Mouse (Mus musculus): ENCODE data around the gene Tmem151b.

Gene Tmem151b

DNA sequence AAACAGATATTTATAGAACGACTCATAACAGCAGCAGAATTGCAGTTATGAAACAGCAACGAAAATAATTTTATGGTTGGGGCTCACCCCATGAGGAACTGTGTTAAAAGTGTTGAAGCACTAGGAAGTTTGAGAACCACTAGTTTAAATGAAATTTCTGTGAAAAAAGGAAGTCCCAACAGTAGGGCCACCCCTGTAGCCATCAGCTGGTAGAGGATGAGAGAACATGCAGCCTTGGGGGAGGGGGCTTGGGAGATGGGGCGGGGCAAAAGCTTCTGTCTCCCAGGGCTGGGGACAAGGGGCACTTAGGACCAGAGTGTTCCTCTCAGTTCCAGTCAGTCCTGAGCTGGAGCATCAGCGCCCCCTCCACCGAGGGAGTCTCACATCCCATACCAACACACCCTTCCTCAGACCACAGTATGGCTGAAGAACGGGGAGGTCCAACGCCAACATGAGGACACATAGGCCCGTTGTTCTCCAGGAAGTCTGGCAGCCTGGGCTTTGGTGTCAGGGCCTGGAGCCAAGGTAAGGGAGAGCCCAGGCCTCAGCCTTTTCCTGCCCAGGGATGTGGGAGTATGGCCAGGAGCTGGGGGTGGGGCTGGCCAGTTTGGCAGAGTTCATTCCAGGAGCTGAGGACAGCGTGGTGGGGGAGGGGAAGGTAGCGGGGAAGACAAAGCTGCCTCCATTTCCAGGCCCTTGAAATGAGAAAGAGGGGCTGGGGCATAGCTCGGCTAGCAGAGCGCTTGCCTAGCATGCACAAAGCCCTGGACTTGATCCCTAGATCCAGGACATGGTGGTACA, 34.8 kb upstream of the Tmem151b start:
- in situ Hi-C loops (cut with MseI, MboI): no loop called here

DNA sequence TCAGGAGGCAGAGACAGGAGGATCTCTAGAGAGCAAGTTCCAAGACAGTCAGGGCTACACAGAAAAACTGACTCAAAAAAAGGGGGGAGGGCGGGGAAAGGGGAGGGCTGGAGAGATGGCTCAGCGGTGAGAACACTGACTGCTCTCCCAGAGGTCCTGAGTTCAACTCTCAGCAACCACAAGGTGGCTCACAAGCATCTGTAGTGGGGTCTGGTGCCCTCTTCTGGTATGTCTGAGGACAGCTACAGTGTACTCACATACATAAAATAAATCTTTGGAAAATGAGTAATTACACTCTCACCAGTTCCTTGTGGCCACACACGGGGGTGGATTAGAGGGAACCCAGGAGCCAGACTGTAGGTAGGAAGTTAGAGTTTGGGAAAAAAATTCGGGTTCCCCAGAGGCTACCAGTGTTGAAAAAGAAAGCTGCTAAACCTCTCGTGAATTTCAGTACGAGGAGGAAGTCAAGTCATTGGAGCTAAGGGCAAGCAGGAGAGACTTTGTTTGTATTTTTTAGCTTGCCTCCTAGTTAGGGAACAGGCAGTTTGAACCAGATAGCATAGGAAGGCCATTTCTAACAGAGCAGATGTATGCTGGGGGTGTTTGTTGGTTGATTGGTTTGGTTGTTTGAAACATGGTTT, 33.4 kb upstream of the Tmem151b start:
- in situ Hi-C loops (cut with MseI, MboI): no loop called here

DNA sequence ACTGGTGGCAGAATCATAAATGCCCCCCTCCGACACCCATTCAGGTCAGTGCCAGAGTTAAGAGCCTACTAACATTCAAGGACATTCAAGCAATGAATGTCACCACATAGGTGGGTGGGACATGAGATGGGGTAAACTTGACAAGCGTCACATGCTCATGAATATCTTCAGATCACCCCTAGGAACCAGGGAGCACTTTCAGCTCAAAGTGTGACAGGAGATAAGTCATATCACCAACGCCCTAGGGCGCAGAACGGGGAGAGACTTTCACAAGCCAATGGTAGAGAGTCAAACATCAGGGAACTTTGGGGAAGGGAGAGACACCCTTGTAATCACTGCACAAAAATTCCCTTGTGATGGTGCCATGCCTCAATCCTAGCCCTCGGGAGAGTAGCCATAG, 32.7 kb upstream of the Tmem151b start:
- in situ Hi-C loops (cut with MseI, MboI): no loop called here

DNA sequence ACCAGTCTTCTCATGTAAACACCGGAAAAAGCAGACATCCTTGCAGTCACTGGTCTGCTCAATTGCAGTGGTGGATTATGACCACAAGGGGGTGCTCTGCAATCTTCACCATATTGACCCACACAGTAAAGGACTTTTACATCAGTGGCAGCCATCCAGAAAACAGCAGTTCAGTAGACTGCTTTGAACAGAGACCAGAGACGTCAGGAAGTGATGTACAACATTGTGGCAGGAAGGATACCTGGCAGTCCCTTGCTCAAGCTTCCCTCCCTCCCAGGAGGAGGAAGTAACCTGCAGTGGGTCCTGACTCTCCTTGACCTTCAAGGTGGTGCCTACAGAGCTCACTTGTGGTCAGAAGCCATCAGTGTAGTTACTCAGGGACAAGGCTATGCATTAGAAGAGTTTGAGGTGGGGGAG, 32.1 kb upstream of the Tmem151b start:
- in situ Hi-C loops (cut with MseI, MboI): no loop called here

DNA sequence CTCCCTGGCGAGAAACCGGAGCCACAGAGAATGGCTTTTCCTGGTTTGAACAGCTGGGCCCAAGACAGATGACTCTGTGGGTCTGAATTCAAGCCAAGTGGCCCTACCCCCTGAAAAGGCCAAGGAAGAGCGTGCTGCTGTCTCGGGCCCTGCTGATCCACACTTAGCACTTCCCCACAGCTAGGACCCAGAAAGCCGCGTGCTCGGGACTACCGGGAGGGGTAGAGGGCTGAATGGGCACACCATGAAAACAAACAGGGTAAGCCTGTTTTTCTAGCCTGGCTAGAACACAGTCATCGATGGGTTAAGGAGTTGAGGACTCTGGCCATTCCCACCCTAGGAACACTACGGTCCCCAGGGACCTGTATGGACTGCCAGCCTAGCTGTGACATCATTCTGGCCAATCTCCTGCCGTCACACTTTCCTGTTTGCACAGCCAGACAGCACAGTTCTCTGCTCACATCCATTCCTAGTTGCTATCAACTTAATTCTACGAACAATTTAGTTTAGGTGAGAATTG, 31.5 kb upstream of the Tmem151b start:
- in situ Hi-C loops (cut with MseI, MboI): no loop called here

DNA sequence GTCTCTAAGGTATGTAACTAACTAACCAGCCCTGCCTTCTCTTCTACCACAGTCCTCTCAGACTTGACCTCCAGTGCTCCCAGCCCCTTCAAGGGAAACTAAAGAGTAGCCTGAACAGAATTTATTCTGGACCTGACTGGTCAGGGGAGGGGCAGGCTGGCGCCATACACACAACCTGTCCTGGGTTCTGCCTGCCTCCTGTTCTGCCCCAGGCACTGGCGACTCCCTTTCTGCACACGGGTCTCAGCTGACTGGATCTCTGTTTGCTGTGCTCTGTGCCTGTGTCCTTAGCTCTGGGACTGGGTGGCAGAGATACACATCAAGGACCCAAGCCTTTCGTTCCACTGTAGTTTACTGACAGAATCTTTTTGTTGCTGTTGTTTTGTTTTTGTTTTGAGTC, 30.1 kb upstream of the Tmem151b start:
- in situ Hi-C loops (cut with MseI, MboI): no loop called here

DNA sequence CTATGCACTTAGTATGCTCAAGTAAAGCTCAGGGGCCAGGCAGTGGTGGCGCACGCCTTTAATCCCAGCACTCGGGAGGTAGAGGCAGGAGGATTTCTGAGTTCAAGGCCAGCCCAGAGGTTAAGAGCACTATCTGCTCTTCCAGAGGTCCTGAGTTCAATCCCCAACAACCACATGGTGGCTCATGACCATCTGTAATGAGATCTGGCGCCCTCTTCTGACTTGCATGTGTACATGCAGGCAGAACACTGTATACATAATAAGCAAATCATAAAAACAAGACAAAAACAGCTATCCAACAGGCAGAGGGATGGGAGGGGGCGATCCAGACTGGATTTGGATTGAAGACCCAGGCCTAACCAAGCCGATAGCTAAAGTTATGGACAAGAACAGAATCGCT, 29.4 kb upstream of the Tmem151b start:
- in situ Hi-C loops (cut with MseI, MboI): no loop called here

DNA sequence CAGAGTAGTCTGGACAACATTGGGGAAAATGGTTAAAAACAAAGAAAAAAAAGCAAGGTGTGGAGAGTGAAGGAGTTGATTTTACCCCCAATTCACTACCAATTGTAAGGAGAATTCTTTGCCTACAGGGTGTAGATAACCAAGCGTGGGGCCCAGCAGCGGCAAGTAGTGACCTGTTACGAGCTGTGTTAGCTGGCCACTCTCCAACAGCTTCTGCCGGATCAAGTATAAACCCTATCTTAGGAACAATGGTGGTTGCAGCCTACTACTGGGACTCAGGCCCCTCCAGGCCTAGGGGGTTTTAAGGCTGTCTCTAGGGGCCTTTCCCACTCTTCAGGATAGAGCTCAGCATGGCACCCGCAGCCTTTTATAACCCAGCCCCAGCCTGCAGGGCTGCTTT, 28.8 kb upstream of the Tmem151b start:
- in situ Hi-C loops (cut with MseI, MboI): no loop called here

DNA sequence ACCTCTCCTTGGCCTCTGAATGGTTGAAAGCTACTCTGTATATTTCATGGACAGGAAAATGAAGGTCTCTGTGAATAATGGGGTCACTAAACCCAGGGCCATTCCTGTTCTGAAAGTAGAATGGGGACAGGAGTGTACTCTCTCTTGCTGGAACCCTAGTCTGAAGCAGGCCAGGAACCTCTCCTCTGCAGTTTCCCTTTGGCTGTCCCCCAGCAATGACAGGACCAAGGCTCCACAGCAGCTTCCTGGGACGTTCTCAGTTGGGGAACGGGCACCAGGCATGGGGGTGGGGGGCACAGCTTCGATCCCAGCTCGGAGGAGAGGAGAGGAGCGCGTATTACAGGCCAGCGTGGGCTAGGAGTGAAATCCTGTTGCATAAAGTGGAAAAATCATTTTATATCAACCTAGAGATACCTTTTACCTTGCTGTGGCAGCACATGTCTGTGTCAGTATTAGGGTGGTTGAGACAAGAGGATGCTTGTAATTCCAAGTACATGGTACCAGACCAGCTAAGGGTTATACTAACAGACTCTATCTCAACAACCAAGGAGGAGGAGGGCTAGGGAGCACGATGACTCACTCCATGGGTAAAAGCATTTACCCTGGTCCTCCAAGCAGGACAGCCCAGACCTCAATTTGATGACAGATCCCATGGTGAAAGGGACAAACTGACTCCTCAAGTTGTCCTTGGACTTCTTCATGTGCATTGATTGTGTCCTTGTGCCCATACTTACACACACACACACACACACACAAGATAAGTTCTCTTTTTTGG, 25.8 kb upstream of the Tmem151b start:
- in situ Hi-C loops (cut with MseI, MboI): no loop called here

DNA sequence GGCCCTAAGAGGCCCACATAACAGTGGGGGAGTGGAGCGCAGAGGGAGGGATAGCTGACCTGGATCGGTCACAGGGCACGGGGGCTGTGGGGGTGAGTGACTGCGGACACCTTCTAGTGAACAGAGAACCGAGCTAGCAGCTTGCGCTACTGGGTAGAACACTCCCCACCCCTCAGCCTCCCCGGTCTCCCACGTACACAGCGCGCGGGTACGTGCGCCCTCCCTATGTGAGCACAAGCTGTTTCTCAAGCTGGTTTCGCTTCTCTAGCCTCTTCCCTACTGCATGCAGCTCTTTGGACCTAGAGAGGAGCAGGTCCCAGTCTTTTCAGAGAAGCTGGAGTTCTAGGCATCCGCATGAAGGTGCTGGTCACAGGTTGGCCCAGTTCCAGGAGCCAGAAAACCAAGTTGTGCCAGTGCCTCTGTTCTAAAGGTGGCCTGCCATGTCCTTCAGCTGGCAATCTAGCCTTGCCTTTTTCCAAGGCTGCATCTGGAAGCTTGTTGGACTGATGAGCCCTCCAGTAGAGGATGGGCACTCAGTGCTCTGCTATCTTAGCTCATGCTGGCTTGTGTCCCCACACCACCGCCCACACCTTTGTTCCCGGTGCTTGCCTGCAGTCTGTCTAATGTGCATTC, 24.8 kb upstream of the Tmem151b start:
- in situ Hi-C loops (cut with MseI, MboI): no loop called here

DNA sequence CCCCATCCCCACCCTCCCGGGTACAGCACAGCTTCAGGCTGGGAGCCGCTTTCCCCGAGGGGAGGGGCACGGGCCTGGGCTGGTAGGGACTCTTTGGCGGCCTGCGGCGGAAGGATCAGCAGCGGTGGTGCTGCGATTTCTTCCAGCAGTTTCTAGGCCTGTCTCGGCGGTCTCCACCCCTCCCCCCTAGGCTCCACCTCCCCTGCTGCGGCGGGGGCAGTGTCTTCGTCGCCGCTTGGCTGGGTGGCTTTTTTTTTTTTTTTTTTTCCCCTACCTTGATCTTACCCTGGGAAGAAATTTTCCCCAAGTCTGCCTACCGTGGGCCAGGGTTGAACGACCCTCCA, 24.3 kb upstream of the Tmem151b start:
- in situ Hi-C loops (cut with MseI, MboI): no loop called here

DNA sequence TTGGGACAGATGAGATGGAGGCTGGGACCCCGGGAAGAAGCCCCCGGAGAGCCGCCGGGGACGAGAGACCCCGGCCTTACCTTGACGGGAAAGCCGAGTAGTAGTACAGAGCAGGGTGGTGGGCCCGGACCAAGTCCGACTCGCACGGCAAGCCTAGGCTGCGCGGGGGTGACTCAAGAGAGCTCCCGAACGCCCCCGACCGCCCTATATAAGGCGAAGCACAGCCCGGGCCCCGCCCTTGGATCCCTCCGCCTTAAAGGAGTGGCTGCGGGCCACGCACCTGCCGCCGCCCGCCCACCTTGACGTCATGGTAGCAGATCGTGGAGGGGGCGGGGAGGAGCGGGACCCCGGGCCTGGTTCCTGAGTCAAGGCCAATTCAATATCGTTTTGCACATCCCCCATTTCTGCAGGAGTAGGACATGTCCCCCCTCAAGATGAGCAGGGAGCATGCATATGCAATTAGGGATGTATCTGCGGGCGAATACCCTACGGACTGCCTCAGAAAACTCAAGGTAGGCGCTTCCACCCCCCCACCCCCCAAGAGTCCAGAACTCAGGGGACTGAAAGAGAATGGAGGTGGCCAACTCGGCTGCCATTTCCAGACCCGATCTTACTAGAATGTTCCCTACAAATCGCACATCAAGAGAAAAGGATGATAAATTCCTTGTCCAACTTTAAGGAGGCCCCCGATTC, 23.8 kb upstream of the Tmem151b start, which contains the start of gene Hsp90ab1:
TSS of gene Hsp90ab1 (minus strand) at position 185 of the 693 bp plus-strand sequence.
- in situ Hi-C loops (cut with MseI, MboI): no loop called here

DNA sequence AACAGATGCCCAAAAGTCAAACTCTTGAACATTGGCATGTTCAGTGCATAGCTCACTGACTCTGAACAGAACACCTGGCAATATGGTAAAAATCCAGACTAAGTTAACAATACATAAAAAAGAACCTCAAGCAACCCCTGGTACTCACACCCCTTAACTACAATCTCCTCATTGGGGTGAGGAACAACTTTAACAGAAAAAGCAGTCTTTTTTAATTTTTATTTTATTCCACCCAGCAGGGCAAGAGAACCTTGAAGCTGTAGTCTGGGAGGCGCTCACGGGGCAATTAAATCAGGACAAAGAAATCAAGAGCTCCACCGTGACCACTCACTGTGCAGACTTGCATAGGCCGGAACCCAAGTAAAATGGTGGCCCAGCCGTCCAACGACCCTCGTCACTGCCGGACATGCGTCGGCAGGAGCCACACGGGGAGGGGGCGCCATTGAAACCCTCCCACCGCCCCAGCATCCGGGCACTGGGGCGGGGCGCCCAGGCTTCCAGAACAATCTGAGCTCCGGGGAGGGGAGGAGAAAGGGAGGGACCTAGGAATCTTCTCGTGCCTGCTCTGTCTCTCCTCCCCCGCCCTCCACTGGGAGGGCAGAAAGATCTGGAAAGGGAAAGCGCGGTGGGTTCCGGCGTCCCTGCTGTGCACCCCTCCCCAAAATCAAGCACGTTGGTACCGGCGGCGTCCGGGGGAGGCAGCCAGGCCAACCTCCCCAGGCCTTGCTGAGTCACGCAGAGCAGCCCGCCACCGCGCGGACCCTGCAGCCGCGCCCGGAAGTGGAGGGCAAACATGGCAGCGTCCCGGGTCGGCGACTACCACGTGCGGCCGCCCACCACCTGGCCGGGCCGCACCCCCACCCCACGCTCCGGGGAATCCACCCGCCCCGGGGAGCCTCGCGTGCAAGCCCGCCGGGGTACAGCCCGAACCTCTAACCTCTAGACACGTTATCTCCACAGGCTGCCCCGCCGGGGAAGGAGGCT, 22.9 kb upstream of the Tmem151b start:
- in situ Hi-C loops (cut with MseI, MboI): no loop called here

DNA sequence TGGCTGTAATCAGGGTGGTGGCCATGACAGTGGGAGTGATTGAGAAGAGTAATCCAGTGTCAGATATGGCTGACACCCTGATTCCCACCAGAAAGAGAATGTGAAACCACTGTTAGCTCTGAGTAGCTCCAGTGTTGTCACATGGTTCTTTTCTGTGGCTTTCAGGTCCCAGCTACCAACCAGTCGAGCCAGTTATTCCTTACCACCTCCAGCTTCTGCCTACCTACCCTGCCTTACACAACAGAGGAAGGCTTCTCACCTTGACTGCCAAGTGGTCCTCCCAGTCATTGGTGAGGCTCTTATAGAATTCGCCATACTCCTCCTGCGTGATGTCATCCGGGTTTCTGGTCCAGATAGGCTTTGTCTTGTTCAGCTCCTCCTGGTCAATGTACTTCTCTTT, 20.5 kb upstream of the Tmem151b start:
- in situ Hi-C loops (cut with MseI, MboI): no loop called here

DNA sequence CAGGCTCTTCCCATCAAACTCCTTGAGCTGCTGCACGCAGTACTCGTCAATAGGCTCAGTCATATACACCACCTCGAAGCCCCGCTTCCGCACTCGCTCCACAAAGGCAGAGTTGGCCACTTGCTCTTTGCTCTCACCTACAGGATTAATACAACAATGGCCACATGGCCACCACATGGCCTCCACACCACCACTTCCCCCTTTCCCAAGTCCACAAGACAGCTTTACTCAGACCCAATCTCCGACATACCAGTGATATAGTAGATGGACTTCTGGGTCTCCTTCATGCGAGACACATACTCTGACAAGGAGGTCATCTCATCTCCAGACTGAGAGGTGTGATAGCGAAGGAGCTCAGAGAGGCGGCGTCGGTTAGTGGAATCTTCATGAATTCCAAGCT, 19.5 kb upstream of the Tmem151b start:
- in situ Hi-C loops (cut with MseI, MboI): no loop called here

DNA sequence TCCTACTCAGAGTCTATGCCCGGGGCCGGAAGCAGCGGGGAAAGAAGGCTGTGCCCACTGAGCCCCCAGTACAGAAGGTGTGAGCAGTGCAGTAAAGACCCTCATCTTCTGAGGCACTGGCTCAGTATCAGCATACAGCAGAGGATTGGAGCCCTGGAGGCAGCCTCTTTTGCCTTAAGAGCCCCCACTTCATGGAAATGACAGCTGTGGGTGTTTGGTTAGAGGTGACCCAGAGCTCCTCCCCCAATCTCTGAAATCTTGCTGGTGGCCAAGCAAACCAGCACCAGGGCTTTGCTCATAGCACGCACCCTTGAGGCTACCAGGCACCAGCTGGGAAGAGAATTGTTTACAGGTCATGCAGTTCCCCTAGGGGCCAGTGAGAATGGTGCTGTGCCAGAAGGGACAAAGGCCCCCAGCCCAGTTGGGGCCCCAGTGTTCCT, 17.7 kb upstream of the Tmem151b start:
- in situ Hi-C loops (cut with MseI, MboI): no loop called here

DNA sequence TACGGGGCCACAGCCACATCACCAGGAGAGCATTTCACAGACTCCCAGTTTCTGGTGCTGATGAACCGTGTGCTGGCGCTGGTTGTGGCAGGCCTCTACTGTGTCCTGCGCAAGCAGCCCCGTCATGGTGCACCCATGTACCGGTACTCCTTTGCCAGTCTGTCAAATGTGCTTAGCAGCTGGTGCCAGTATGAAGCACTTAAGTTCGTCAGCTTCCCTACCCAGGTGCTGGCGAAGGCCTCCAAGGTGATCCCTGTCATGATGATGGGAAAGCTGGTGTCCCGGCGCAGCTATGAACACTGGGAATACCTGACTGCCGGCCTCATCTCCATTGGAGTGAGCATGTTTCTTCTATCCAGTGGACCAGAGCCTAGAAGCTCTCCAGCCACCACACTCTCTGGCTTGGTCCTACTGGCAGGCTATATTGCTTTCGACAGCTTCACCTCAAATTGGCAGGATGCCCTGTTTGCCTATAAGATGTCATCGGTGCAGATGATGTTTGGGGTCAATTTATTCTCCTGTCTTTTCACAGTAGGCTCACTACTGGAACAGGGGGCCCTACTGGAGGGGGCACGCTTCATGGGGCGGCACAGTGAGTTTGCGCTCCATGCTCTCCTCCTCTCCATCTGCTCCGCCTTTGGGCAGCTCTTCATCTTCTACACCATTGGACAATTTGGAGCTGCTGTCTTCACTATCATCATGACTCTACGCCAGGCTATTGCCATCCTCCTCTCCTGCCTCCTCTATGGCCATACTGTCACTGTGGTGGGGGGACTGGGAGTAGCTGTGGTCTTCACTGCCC, 17.1 kb upstream of the Tmem151b start:
- in situ Hi-C loops (cut with MseI, MboI): no loop called here

DNA sequence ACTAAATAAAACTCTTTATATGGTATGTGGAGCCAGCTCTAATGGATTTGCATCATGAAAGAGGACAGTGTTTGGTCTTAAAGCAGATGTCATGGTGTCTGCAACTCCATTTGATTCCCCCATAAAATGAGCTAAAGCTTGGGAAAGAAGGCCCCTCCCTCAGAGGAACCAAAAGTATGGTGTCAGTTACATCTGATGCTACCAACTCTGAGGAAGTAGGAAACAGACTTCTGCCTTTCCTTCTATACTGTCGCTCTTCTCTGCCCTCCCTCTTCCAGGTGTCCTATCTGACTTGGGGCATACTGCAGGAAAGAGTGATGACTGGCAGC, 16.5 kb upstream of the Tmem151b start:
- in situ Hi-C loops (cut with MseI, MboI): no loop called here

DNA sequence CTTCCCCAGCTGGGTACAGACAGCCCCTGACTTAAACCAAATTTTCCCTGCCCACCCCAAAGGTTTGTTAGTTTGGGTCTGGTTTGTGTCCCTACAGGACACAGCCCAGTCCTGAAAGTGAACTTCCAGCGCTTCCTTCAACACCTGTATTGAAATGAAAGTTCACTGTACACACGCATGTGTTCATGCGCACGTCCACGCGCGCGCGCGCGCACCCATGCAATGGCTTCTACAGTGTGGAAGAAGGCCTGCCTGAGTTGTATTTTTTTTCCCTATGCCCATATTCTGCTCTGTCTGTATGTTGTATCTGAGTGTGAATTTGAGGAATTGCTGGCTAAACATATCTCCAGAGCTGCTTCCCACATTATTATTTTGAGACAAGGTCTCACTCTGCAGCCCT, 15.6 kb upstream of the Tmem151b start:
- in situ Hi-C loops (cut with MseI, MboI): no loop called here
